10 mouse cellular contexts compared by ENCODE assay signal in genomic region chr19:45795406-45795944, GRCm38 (mm10). TPM values are rescaled to one million over a fixed set of nuclear protein-coding genes. Genes with fewer than 3 reads are reported as not detected.
A peak's percentile ranks its signal among the peaks of the same experiment; 100 is the strongest.
DNase-seq lines count a peak whose midpoint lies in the region; ATAC-seq and TF ChIP-seq lines count a peak whose summit lies in the region.
"Had no signal": no experiment of that assay in that cellular context is flagged by ENCODE, and none has a peak within 500 bp of the region (broad histone marks: within the 10 kb centered on the region; RNA-seq: fewer than 3 reads in every experiment).

No protein-coding gene starts in this region.

- ATAC-seq in heart, embryonic 15.5 days (replicated peaks; ENCODE audit: insufficient number of reproducible peaks, insufficient read depth, low FRiP score, low read depth): no peak
- ATAC-seq in G1E (ENCODE audit: extremely low read depth, insufficient number of reproducible peaks, low FRiP score, poor library complexity, severe bottlenecking): no peak
- ATAC-seq in hindbrain, embryonic 14.5 days (ENCODE audit: low FRiP score): no peak
- ATAC-seq in lung, embryonic 16.5 days (ENCODE audit: low read depth): peak; percentile 64

- TF ChIP-seq EP300 in heart, adult 2 months (IDR thresholded peaks at IDR 0.05; ENCODE audit: insufficient read depth, low read depth, low read length): no peak

- no peaks in the 10 kb centered on the region for H3K27me3 ChIP-seq in heart, embryonic 15.5 days
- H3K27me3 ChIP-seq in heart, adult 2 months (ENCODE audit: control insufficient read depth, insufficient read depth, low read length): no peaks in the 10 kb centered on the region
- peaks cover 4% of the 10 kb centered on the region for H3K27me3 ChIP-seq in G1E (ENCODE audit: insufficient read depth, low read length)
- no peaks in the 10 kb centered on the region for H3K27me3 ChIP-seq in hindbrain, embryonic 14.5 days (ENCODE audit: control insufficient read depth, insufficient read depth, low read length)
- H3K27me3 ChIP-seq in lung, embryonic 16.5 days (ENCODE audit: control insufficient read depth, insufficient read depth, low read depth, low read length): no peaks in the 10 kb centered on the region

- H3K27ac ChIP-seq in heart, embryonic 15.5 days: no peak overlapping the region
- H3K27ac ChIP-seq in heart, adult 2 months: no peak overlapping the region
- no peak overlapping the region for H3K27ac ChIP-seq in hindbrain, embryonic 14.5 days
- peak overlapping the region; percentile 37 for H3K27ac ChIP-seq in lung, embryonic 16.5 days (ENCODE audit: low read length)
- H3K27ac ChIP-seq: layer of hippocampus, adult 2 months had no signal

- H3K4me3 ChIP-seq in heart, embryonic 15.5 days: no peak overlapping the region
- no peak overlapping the region for H3K4me3 ChIP-seq in heart, adult 2 months
- H3K4me3 ChIP-seq in G1E (ENCODE audit: low read depth, low read length): peak overlapping the region; percentile 39; the same call in 1 of the 2 replicates
- no peak overlapping the region for H3K4me3 ChIP-seq in hindbrain, embryonic 14.5 days (replicated peaks; ENCODE audit: low read length)
- peak overlapping the region; percentile 22 for H3K4me3 ChIP-seq in lung, embryonic 16.5 days (ENCODE audit: low read length)
- H3K4me3 ChIP-seq: layer of hippocampus, adult 2 months had no signal

- WGBS in heart, embryonic 15.5 days: 20% methylated on average over 15 of the region's 15 CpGs
- 37% methylated on average over 15 of the region's 15 CpGs for WGBS in heart, adult 2 months
- 32% methylated on average over 15 of the region's 15 CpGs for WGBS in hindbrain, embryonic 14.5 days
- 22% methylated on average over 15 of the region's 15 CpGs for WGBS in lung, embryonic 16.5 days

- H3K4me1 ChIP-seq in heart, embryonic 15.5 days (replicated peaks): peaks cover 5% of the 10 kb centered on the region; the same call in 1 of the 2 replicates
- no peaks in the 10 kb centered on the region for H3K4me1 ChIP-seq in heart, adult 2 months (ENCODE audit: control insufficient read depth, insufficient read depth, low read length)
- peaks cover 39% of the 10 kb centered on the region for H3K4me1 ChIP-seq in G1E (ENCODE audit: insufficient read depth, low read depth, low read length)
- 0 out of 2 replicates have a peak, but pooled peaks cover 3% of the 10 kb centered on the region for H3K4me1 ChIP-seq in hindbrain, embryonic 14.5 days (replicated peaks; ENCODE audit: control insufficient read depth, insufficient read depth, low read length)
- H3K4me1 ChIP-seq in lung, embryonic 16.5 days (replicated peaks; ENCODE audit: control insufficient read depth, insufficient read depth, low read length): peaks cover 11% of the 10 kb centered on the region

- TF ChIP-seq CTCF in heart, adult 2 months (IDR thresholded peaks at IDR 0.05): no peak
- TF ChIP-seq CTCF in G1E (IDR thresholded peaks at IDR 0.05; ENCODE audit: low read depth, low read length): no peak

- H3K79me2 ChIP-seq in heart, adult 2 months (replicated peaks; ENCODE audit: control insufficient read depth, insufficient read depth, low read length): no peaks in the 10 kb centered on the region

- H3K36me3 ChIP-seq in heart, embryonic 15.5 days: no peaks in the 10 kb centered on the region
- H3K36me3 ChIP-seq in heart, adult 2 months (ENCODE audit: control insufficient read depth, insufficient read depth, low read length): no peaks in the 10 kb centered on the region
- no peaks in the 10 kb centered on the region for H3K36me3 ChIP-seq in G1E (replicated peaks)
- no peaks in the 10 kb centered on the region for H3K36me3 ChIP-seq in hindbrain, embryonic 14.5 days (replicated peaks; ENCODE audit: control insufficient read depth, insufficient read depth)
- no peaks in the 10 kb centered on the region for H3K36me3 ChIP-seq in lung, embryonic 16.5 days (ENCODE audit: control insufficient read depth, insufficient read depth, low read length)

- no peak for TF ChIP-seq POLR2A in heart, adult 2 months (IDR thresholded peaks at IDR 0.05; ENCODE audit: insufficient read depth, low read depth, low read length)

- no peaks in the 10 kb centered on the region for H3K9me3 ChIP-seq in heart, embryonic 15.5 days (replicated peaks)
- H3K9me3 ChIP-seq in G1E (replicated peaks): peaks cover 6% of the 10 kb centered on the region
- no peaks in the 10 kb centered on the region for H3K9me3 ChIP-seq in hindbrain, embryonic 14.5 days (ENCODE audit: control insufficient read depth, low read length)
- no peaks in the 10 kb centered on the region for H3K9me3 ChIP-seq in lung, embryonic 16.5 days (ENCODE audit: control insufficient read depth, low read length)

- H3K4me2 ChIP-seq in heart, embryonic 15.5 days: peak overlapping the region; percentile 49; the same call in 1 of the 2 replicates
- H3K4me2 ChIP-seq in hindbrain, embryonic 14.5 days (replicated peaks): peak overlapping the region; percentile 19; the same call in 1 of the 2 replicates
- peak overlapping the region; percentile 55 for H3K4me2 ChIP-seq in lung, embryonic 16.5 days (ENCODE audit: low read depth, low read length)

- no peak for DNase-seq in heart, adult 2 months
- no peak for DNase-seq in G1E (ENCODE audit: low spot score)
- no peak for DNase-seq in hindbrain, embryonic 14.5 days (ENCODE audit: low spot score)
- DNase-seq in adrenal gland, adult 8-10 months: no peak
- DNase-seq in embryo, embryonic 10 days (ENCODE audit: low spot score): no peak
- DNase-seq in urinary bladder, postnatal 4 days (ENCODE audit: low spot score in 2 of 2): no peak

- no peak overlapping the region for H3K9ac ChIP-seq in heart, embryonic 15.5 days
- H3K9ac ChIP-seq in heart, adult 2 months (ENCODE audit: low read depth, low read length): no peak overlapping the region
- no peak overlapping the region for H3K9ac ChIP-seq in hindbrain, embryonic 14.5 days
- 0 out of 2 replicates have a peak overlapping the region, but pooled peaks have one; percentile 39 for H3K9ac ChIP-seq in lung, embryonic 16.5 days (ENCODE audit: low read length)

- intact Hi-C loops in heart, adult 2 months (cut with DNase I): no loop called here

RNA-seq across cellular contexts. Expression of gene Mgea5, which starts 11.8 kb away (rescaled TPM):
- 33.8 and 38.1 TPM in 2 replicates for polyA plus RNA-seq in heart, embryonic 15.5 days (2015; fragmentation: Nextera tagmentation; extraction: Ambion mirVana)
- total RNA-seq in heart, adult 2 months (2021): 10 to 100 TPM; 70.8 to 81.9 TPM
- polyA plus RNA-seq in heart, adult 2 months (2012; rRNA removed): 22.4 and 49.3 TPM in 2 replicates
- total RNA-seq in G1E (2014; fragmentation: Nextera tagmentation): 175 and 192 TPM in 2 replicates
- total RNA-seq in G1E (2017): 247 and 283 TPM in 2 replicates
- polyA plus RNA-seq in G1E (2012): 66.4 and 74.3 TPM in 2 replicates
- polyA plus RNA-seq in hindbrain, embryonic 14.5 days (2014; fragmentation: Nextera tagmentation; extraction: Ambion mirVana): 88.2 and 95.4 TPM in 2 replicates
- 47.0 and 48.5 TPM in 2 replicates for polyA plus RNA-seq in lung, embryonic 16.5 days (2015; fragmentation: Nextera tagmentation; extraction: Ambion mirVana)
- total RNA-seq in adrenal gland, adult 8-10 months (2022): 10 to 100 TPM; 67.3 to 95.3 (median 84.0) TPM

RNA-seq across cellular contexts. Expression of gene Kcnip2, which starts 20.4 kb away (rescaled TPM):
- polyA plus RNA-seq in heart, embryonic 15.5 days (2015; fragmentation: Nextera tagmentation; extraction: Ambion mirVana): 6.9 and 10.0 TPM in 2 replicates
- 100 to 1,000 TPM; 174 to 203 TPM for total RNA-seq in heart, adult 2 months (2021)
- polyA plus RNA-seq in heart, adult 2 months (2012; rRNA removed): 216 and 276 TPM in 2 replicates
- not detected in 2 replicates for total RNA-seq in G1E (2014; fragmentation: Nextera tagmentation)
- total RNA-seq in G1E (2017): 0.05 TPM in 1 of 2 replicates, not detected in the other
- polyA plus RNA-seq in G1E (2012): not detected in 2 replicates
- polyA plus RNA-seq in hindbrain, embryonic 14.5 days (2014; fragmentation: Nextera tagmentation; extraction: Ambion mirVana): 14.1 and 17.6 TPM in 2 replicates
- 1.7 and 1.9 TPM in 2 replicates for polyA plus RNA-seq in lung, embryonic 16.5 days (2015; fragmentation: Nextera tagmentation; extraction: Ambion mirVana)
- total RNA-seq in adrenal gland, adult 8-10 months (2022): 1 to 10 TPM in 1 of 4 experiments, under 1 TPM in 3; 0.45 to 2.0 (median 0.61) TPM

RNA-seq across cellular contexts. Expression of gene Npm3, which starts 46.1 kb away (rescaled TPM):
- polyA plus RNA-seq in heart, embryonic 15.5 days (2015; fragmentation: Nextera tagmentation; extraction: Ambion mirVana): 8.4 and 9.1 TPM in 2 replicates
- total RNA-seq in heart, adult 2 months (2021): 10 to 100 TPM; 15.6 to 15.7 TPM
- polyA plus RNA-seq in heart, adult 2 months (2012; rRNA removed): 25.2 and 28.0 TPM in 2 replicates
- total RNA-seq in G1E (2014; fragmentation: Nextera tagmentation) (66.5 and 68.4 TPM in 2 replicates), G1E (2017) (61.5 and 78.8 TPM in 2 replicates)
- 164 and 170 TPM in 2 replicates for polyA plus RNA-seq in G1E (2012)
- 6.9 and 7.2 TPM in 2 replicates for polyA plus RNA-seq in hindbrain, embryonic 14.5 days (2014; fragmentation: Nextera tagmentation; extraction: Ambion mirVana)
- polyA plus RNA-seq in lung, embryonic 16.5 days (2015; fragmentation: Nextera tagmentation; extraction: Ambion mirVana): 14.7 and 15.8 TPM in 2 replicates
- total RNA-seq in adrenal gland, adult 8-10 months (2022): 10 to 100 TPM; 26.4 to 35.4 (median 29.2) TPM

RNA-seq across cellular contexts. Expression of gene Fgf8, which starts 52.8 kb away (rescaled TPM):
- 0.47 and 0.52 TPM in 2 replicates for polyA plus RNA-seq in heart, embryonic 15.5 days (2015; fragmentation: Nextera tagmentation; extraction: Ambion mirVana)
- total RNA-seq in heart, adult 2 months (2021): not detected
- polyA plus RNA-seq in heart, adult 2 months (2012; rRNA removed): not detected in 2 replicates
- total RNA-seq in G1E (2014; fragmentation: Nextera tagmentation) (not detected in 2 replicates), G1E (2017) (not detected in 2 replicates)
- polyA plus RNA-seq in G1E (2012): not detected in 2 replicates
- 0.19 and 0.25 TPM in 2 replicates for polyA plus RNA-seq in hindbrain, embryonic 14.5 days (2014; fragmentation: Nextera tagmentation; extraction: Ambion mirVana)
- polyA plus RNA-seq in lung, embryonic 16.5 days (2015; fragmentation: Nextera tagmentation; extraction: Ambion mirVana): not detected in 2 replicates
- total RNA-seq in adrenal gland, adult 8-10 months (2022): not detected
- total RNA-seq: layer of hippocampus, adult 2 months; neutrophil, adult 5-6 weeks had no signal

Comparison
In these comparisons a context has a peak if more than half of its experiments do, and no peak if none do; other contexts are left out.
1. RNA of gene Kcnip2, which starts 20.4 kb away (polyA plus RNA-seq): 216 to 276 TPM in heart, adult 2 months; 14.1 to 17.6 TPM in hindbrain, embryonic 14.5 days, 6.9 to 10.0 TPM in heart, embryonic 15.5 days, 1.7 to 1.9 TPM in lung, embryonic 16.5 days and not detected in G1E; every median in the first group is over 10 times any median in the second.
2. H3K4me3 ChIP-seq: peak in G1E (single experiment) and lung, embryonic 16.5 days (single experiment); none in heart, embryonic 15.5 days (single experiment), heart, adult 2 months (single experiment) and hindbrain, embryonic 14.5 days (single experiment).
3. Peak in every context shown above with its lines, with median percentiles within 50 percentile points of each other: H3K4me2 ChIP-seq.